Mouse (Mus musculus): ENCODE results near the gene Hoxc9. TPM values are rescaled to one million over a fixed set of nuclear protein-coding genes. Genes with fewer than 3 reads are reported as not detected.

The Hoxc9 gene
- total and polyA plus RNA-seq, 2 experiments from 2014 or later, result not detected

- DNase-seq (ENCODE audit: low spot score) (no peak), ATAC-seq (ENCODE audit: low FRiP score) (no peak)
- no peaks in the 10 kb centered on the region for H3K9me3 ChIP-seq (ENCODE audit: low read length)
- no peak for TF ChIP-seq CTCF (IDR thresholded peaks at IDR 0.05)
- H3K4me1 ChIP-seq (ENCODE audit: insufficient read depth, low read length), result no peaks in the 10 kb centered on the region
- no peak within 1 kb of the TSS for H3K4me2 ChIP-seq (ENCODE audit: low read depth, low read length, poor library complexity, severe bottlenecking)
- H3K27me3 ChIP-seq (ENCODE audit: insufficient read depth, low read length), result peaks cover 100% of the 10 kb centered on the region
- H3K36me3 ChIP-seq (ENCODE audit: insufficient read depth, low read length), result no peaks in the 10 kb centered on the region
- no peak within 1 kb of the TSS for H3K27ac ChIP-seq (ENCODE audit: low read depth, low read length)
- WGBS, result 9% methylated on average over 9 of the region's 9 CpGs
- H3K9ac ChIP-seq (replicated peaks; ENCODE audit: low read length, poor library complexity, severe bottlenecking), result no peak within 1 kb of the TSS
- no peak within 1 kb of the TSS for H3K4me3 ChIP-seq (ENCODE audit: low read depth, low read length)
Measured at GRCm38 (mm10) chr15:103018636-103019035, 42.4 kb downstream of the Hoxc9 start, which contains the start of gene Hoxc4. TSS of gene Hoxc4 (plus strand) at chr15:103018934.

- Histone ChIP-seq H3K9me3 (ENCODE audit: low read length) (no peaks in the 10 kb centered on the region), H3K4me1 (ENCODE audit: insufficient read depth, low read length) (no peaks in the 10 kb centered on the region), H3K27ac (ENCODE audit: low read depth, low read length) (no peak overlapping the region), H3K4me2 (ENCODE audit: low read depth, low read length, poor library complexity, severe bottlenecking) (no peak overlapping the region), H3K4me3 (ENCODE audit: low read depth, low read length) (no peak overlapping the region), H3K36me3 (ENCODE audit: insufficient read depth, low read length) (no peaks in the 10 kb centered on the region), H3K27me3 (ENCODE audit: insufficient read depth, low read length) (peaks cover 99% of the 10 kb centered on the region), H3K9ac (replicated peaks; ENCODE audit: low read length, poor library complexity, severe bottlenecking) (no peak overlapping the region)
- DNase-seq (ENCODE audit: low spot score) (no peak), ATAC-seq (ENCODE audit: low FRiP score) (no peak)
- 3% methylated on average over 8 of the region's 8 CpGs for WGBS
- no peak for TF ChIP-seq CTCF (IDR thresholded peaks at IDR 0.05)
Measured at GRCm38 (mm10) chr15:103020899-103021418, 44.7 kb downstream of the Hoxc9 start.

- H3K4me1 ChIP-seq (ENCODE audit: insufficient read depth, low read length), result no peaks in the 10 kb centered on the region
- H3K27me3 ChIP-seq (ENCODE audit: insufficient read depth, low read length), result peaks cover 99% of the 10 kb centered on the region
- no peak overlapping the region for H3K4me2 ChIP-seq (ENCODE audit: low read depth, low read length, poor library complexity, severe bottlenecking)
- no peak for TF ChIP-seq CTCF (IDR thresholded peaks at IDR 0.05)
- 10% methylated on average over 8 of the region's 8 CpGs for WGBS
- H3K36me3 ChIP-seq (ENCODE audit: insufficient read depth, low read length), result no peaks in the 10 kb centered on the region
- H3K9me3 ChIP-seq (ENCODE audit: low read length), result no peaks in the 10 kb centered on the region
- H3K9ac ChIP-seq (replicated peaks; ENCODE audit: low read length, poor library complexity, severe bottlenecking), result no peak overlapping the region
- no peak overlapping the region for H3K4me3 ChIP-seq (ENCODE audit: low read depth, low read length)
- H3K27ac ChIP-seq (ENCODE audit: low read depth, low read length), result no peak overlapping the region
- ATAC-seq (ENCODE audit: low FRiP score) (no peak), DNase-seq (ENCODE audit: low spot score) (no peak)
Measured at GRCm38 (mm10) chr15:103021544-103021943, 45.3 kb downstream of the Hoxc9 start.

GRCm38 (mm10) chr15:103024131-103024530 is 47.9 kb downstream of the Hoxc9 start:
- no peak for TF ChIP-seq CTCF (IDR thresholded peaks at IDR 0.05)
- no peak overlapping the region for H3K4me2 ChIP-seq (ENCODE audit: low read depth, low read length, poor library complexity, severe bottlenecking)
- no peak overlapping the region for H3K4me3 ChIP-seq (ENCODE audit: low read depth, low read length)
- no peaks in the 10 kb centered on the region for H3K36me3 ChIP-seq (ENCODE audit: insufficient read depth, low read length)
- no peak for ATAC-seq (ENCODE audit: low FRiP score)
- H3K9me3 ChIP-seq (ENCODE audit: low read length), result no peaks in the 10 kb centered on the region
- H3K27me3 ChIP-seq (ENCODE audit: insufficient read depth, low read length), result peaks cover 99% of the 10 kb centered on the region
- 2% methylated on average over 2 of the region's 2 CpGs for WGBS
- no peak for DNase-seq (ENCODE audit: low spot score)
- H3K27ac ChIP-seq (ENCODE audit: low read depth, low read length), result no peak overlapping the region
- no peaks in the 10 kb centered on the region for H3K4me1 ChIP-seq (ENCODE audit: insufficient read depth, low read length)
- H3K9ac ChIP-seq (replicated peaks; ENCODE audit: low read length, poor library complexity, severe bottlenecking), result no peak overlapping the region

GRCm38 (mm10) chr15:103027266-103028235 is 51.3 kb downstream of the Hoxc9 start:
- WGBS, result under 1% methylated on average over 43 of the region's 43 CpGs
- H3K4me3 ChIP-seq (ENCODE audit: low read depth, low read length), result no peak overlapping the region
- no peaks in the 10 kb centered on the region for H3K4me1 ChIP-seq (ENCODE audit: insufficient read depth, low read length)
- peaks cover 93% of the 10 kb centered on the region for H3K27me3 ChIP-seq (ENCODE audit: insufficient read depth, low read length)
- H3K4me2 ChIP-seq (ENCODE audit: low read depth, low read length, poor library complexity, severe bottlenecking), result no peak overlapping the region
- TF ChIP-seq CTCF (IDR thresholded peaks at IDR 0.05), result no peak
- H3K27ac ChIP-seq (ENCODE audit: low read depth, low read length), result no peak overlapping the region
- no peak overlapping the region for H3K9ac ChIP-seq (replicated peaks; ENCODE audit: low read length, poor library complexity, severe bottlenecking)
- ATAC-seq (ENCODE audit: low FRiP score) (no peak), DNase-seq (ENCODE audit: low spot score) (no peak)
- H3K9me3 ChIP-seq (ENCODE audit: low read length), result no peaks in the 10 kb centered on the region
- H3K36me3 ChIP-seq (ENCODE audit: insufficient read depth, low read length), result no peaks in the 10 kb centered on the region

GRCm38 (mm10) chr15:103028916-103029512 is 52.8 kb downstream of the Hoxc9 start:
- Histone ChIP-seq H3K4me3 (ENCODE audit: low read depth, low read length) (no peak overlapping the region), H3K4me2 (ENCODE audit: low read depth, low read length, poor library complexity, severe bottlenecking) (no peak overlapping the region), H3K27ac (ENCODE audit: low read depth, low read length) (no peak overlapping the region), H3K9me3 (ENCODE audit: low read length) (no peaks in the 10 kb centered on the region), H3K27me3 (ENCODE audit: insufficient read depth, low read length) (peaks cover 91% of the 10 kb centered on the region), H3K4me1 (ENCODE audit: insufficient read depth, low read length) (no peaks in the 10 kb centered on the region), H3K9ac (replicated peaks; ENCODE audit: low read length, poor library complexity, severe bottlenecking) (no peak overlapping the region), H3K36me3 (ENCODE audit: insufficient read depth, low read length) (no peaks in the 10 kb centered on the region)
- 9% methylated on average over 9 of the region's 9 CpGs for WGBS
- DNase-seq (ENCODE audit: low spot score) (no peak), ATAC-seq (ENCODE audit: low FRiP score) (no peak)
- TF ChIP-seq CTCF (IDR thresholded peaks at IDR 0.05), result no peak

Measured in midbrain, postnatal 0 days (tissue).